ENCODE assay signal across 9 mouse cellular contexts in the genomic region with DNA sequence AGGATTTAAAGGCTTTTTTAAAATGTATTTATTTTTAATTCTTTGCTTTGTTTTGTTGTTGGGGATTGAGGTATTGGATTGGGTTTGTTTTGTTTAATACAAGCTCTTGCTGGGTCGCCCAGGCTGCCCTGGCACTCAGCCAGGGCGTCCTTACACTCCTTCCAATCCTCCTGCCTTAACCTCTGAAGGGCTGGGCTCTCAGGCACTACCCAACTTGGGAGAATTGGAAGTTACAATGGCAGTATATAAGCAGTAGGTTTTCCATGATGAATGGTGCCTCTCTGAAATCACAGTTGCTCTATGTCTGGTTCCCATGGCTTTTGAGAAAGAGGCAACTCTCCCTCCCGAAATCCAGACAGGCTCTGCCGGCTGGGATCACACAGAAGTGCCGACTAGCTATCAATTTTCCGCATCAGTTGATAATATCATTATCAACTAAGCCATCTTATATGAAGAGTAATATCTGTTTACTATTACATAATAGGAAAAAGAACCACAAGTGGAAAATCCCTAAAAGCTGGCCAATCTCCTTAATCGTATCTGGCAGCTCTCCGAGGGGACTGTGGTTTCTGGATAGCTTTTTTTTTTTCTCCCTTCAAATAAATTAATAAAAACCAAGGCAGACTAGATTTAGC. TPM values are rescaled to one million over a fixed set of nuclear protein-coding genes. Genes with fewer than 3 reads are reported as not detected.
DNase-seq lines count a peak whose midpoint lies in the region; ATAC-seq lines count a peak whose summit lies in the region.
"Had no signal": no experiment of that assay in that cellular context is flagged by ENCODE, and none has a peak within 500 bp of the region (broad histone marks: within the 10 kb centered on the region; RNA-seq: fewer than 3 reads in every experiment).

No protein-coding gene starts in this region.

- peak overlapping the region; percentile 72; the same call in 1 of the 2 replicates for H3K27ac ChIP-seq in kidney, embryonic 16.5 days (ENCODE audit: low read length)
- peak overlapping the region; percentile 84 for H3K27ac ChIP-seq in hindbrain, embryonic 14.5 days
- H3K27ac ChIP-seq in neural tube, embryonic 13.5 days (replicated peaks) = peak overlapping the region; percentile 85
- H3K27ac ChIP-seq: liver, embryonic 13.5 days had no signal

- 44% methylated on average over 8 of the region's 8 CpGs for WGBS in kidney, embryonic 16.5 days
- WGBS in hindbrain, embryonic 14.5 days = 33% methylated on average over 8 of the region's 8 CpGs
- WGBS in neural tube, embryonic 13.5 days = 37% methylated on average over 8 of the region's 8 CpGs

- no peak overlapping the region for H3K4me3 ChIP-seq in kidney, embryonic 16.5 days (ENCODE audit: low read length)
- H3K4me3 ChIP-seq in hindbrain, embryonic 14.5 days (replicated peaks; ENCODE audit: low read length) = no peak overlapping the region
- 0 out of 2 replicates have a peak overlapping the region, but pooled peaks have one; percentile 12 for H3K4me3 ChIP-seq in neural tube, embryonic 13.5 days
- H3K4me3 ChIP-seq: liver, embryonic 13.5 days had no signal

- DNase-seq in kidney, adult 8-10 months = no peak
- peak; percentile 25 to 46 for DNase-seq in cerebellum, adult 18-20 months
- DNase-seq in hindbrain, embryonic 14.5 days (ENCODE audit: low spot score) = peak; percentile 31
- DNase-seq in lung, adult 18-20 months = no peak
- no peak for DNase-seq in frontal cortex, adult 2 months (ENCODE audit: extremely low spot score in 1 of 2, low spot score in 1 of 2)
- DNase-seq: liver, embryonic 13.5 days had no signal

- H3K9me3 ChIP-seq in kidney, embryonic 16.5 days (ENCODE audit: low read length) = no peaks in the 10 kb centered on the region
- no peaks in the 10 kb centered on the region for H3K9me3 ChIP-seq in hindbrain, embryonic 14.5 days (ENCODE audit: control insufficient read depth, low read length)
- no peaks in the 10 kb centered on the region for H3K9me3 ChIP-seq in neural tube, embryonic 13.5 days
- H3K9me3 ChIP-seq: liver, embryonic 13.5 days had no signal

- H3K4me1 ChIP-seq in kidney, embryonic 16.5 days (ENCODE audit: insufficient read depth, low read length) = peaks cover 23% of the 10 kb centered on the region
- peaks cover 28% of the 10 kb centered on the region for H3K4me1 ChIP-seq in hindbrain, embryonic 14.5 days (replicated peaks; ENCODE audit: control insufficient read depth, insufficient read depth, low read length)
- peaks cover 33% of the 10 kb centered on the region for H3K4me1 ChIP-seq in neural tube, embryonic 13.5 days (replicated peaks)
- H3K4me1 ChIP-seq: liver, embryonic 13.5 days had no signal

- no peak for ATAC-seq in kidney, embryonic 16.5 days (ENCODE audit: low FRiP score, low TSS enrichment)
- ATAC-seq in hindbrain, embryonic 14.5 days (ENCODE audit: low FRiP score) = no peak
- no peak for ATAC-seq in neural tube, embryonic 13.5 days (ENCODE audit: low read depth)
- ATAC-seq in erythroid progenitor cell, adult 5-6 weeks (replicated peaks; ENCODE audit: low FRiP score, poor library complexity, severe bottlenecking) = no peak

- H3K9ac ChIP-seq in kidney, embryonic 16.5 days (replicated peaks; ENCODE audit: low read length) = no peak overlapping the region; the same call in 1 of the 2 replicates
- peak overlapping the region; percentile 18; the same call in 1 of the 2 replicates for H3K9ac ChIP-seq in hindbrain, embryonic 14.5 days
- 0 out of 2 replicates have a peak overlapping the region, but pooled peaks have one; percentile 1 for H3K9ac ChIP-seq in neural tube, embryonic 13.5 days
- H3K9ac ChIP-seq: liver, embryonic 13.5 days had no signal

- H3K36me3 ChIP-seq in kidney, embryonic 16.5 days (ENCODE audit: insufficient read depth, low read length) = no peaks in the 10 kb centered on the region
- H3K36me3 ChIP-seq in hindbrain, embryonic 14.5 days (replicated peaks; ENCODE audit: control insufficient read depth, insufficient read depth) = no peaks in the 10 kb centered on the region
- no peaks in the 10 kb centered on the region for H3K36me3 ChIP-seq in neural tube, embryonic 13.5 days
- H3K36me3 ChIP-seq: liver, embryonic 13.5 days had no signal

- H3K4me2 ChIP-seq in kidney, embryonic 16.5 days (replicated peaks; ENCODE audit: low read depth, low read length) = no peak overlapping the region; the same call in 1 of the 2 replicates
- peak overlapping the region; percentile 46 for H3K4me2 ChIP-seq in hindbrain, embryonic 14.5 days (replicated peaks)
- peak overlapping the region; percentile 52 for H3K4me2 ChIP-seq in neural tube, embryonic 13.5 days
- H3K4me2 ChIP-seq: liver, embryonic 13.5 days had no signal

- H3K27me3 ChIP-seq in kidney, embryonic 16.5 days (ENCODE audit: insufficient read depth, low read length) = no peaks in the 10 kb centered on the region
- H3K27me3 ChIP-seq in hindbrain, embryonic 14.5 days (ENCODE audit: control insufficient read depth, insufficient read depth, low read length) = no peaks in the 10 kb centered on the region
- no peaks in the 10 kb centered on the region for H3K27me3 ChIP-seq in neural tube, embryonic 13.5 days
- H3K27me3 ChIP-seq: liver, embryonic 13.5 days had no signal

RNA-seq across cellular contexts. Expression of a gene that starts 40.8 kb away (rescaled TPM):
- 93.0 and 105 TPM in 2 replicates for polyA plus RNA-seq in kidney, embryonic 16.5 days (2015; fragmentation: Nextera tagmentation; extraction: Ambion mirVana)
- polyA plus RNA-seq in hindbrain, embryonic 14.5 days (2014; fragmentation: Nextera tagmentation; extraction: Ambion mirVana) = 41.4 and 44.3 TPM in 2 replicates
- 30.9 and 34.7 TPM in 2 replicates for polyA plus RNA-seq in neural tube, embryonic 13.5 days (2015; fragmentation: Nextera tagmentation; extraction: Ambion mirVana)
- total RNA-seq in erythroid progenitor cell, adult 5-6 weeks (2015; ENCODE audit: low replicate concordance) = 2.5 and 7.2 TPM in 2 replicates
- 3.0 and 5.5 TPM in 2 replicates for total RNA-seq in erythroid progenitor cell, adult 5-6 weeks (2017; ENCODE audit: low replicate concordance)
- 42.8 and 50.9 TPM in 2 replicates for polyA plus RNA-seq in frontal cortex, adult 2 months (2012; rRNA removed)

Comparison
In these comparisons a context has a peak if more than half of its experiments do, and no peak if none do; other contexts are left out.
1. DNase-seq: peak in cerebellum, adult 18-20 months (2 of 2) and hindbrain, embryonic 14.5 days (single experiment); none in kidney, adult 8-10 months (0 of 2), lung, adult 18-20 months (0 of 2) and frontal cortex, adult 2 months (0 of 2).
2. Peak in every context shown above with its lines, with median percentiles within 50 percentile points of each other: H3K27ac ChIP-seq.